In genomic region chr11:96006367-96006851, GRCm38 (mm10) we compare ENCODE assay signal across 7 mouse cellular contexts. TPM values are rescaled to one million over a fixed set of nuclear protein-coding genes. Genes with fewer than 3 reads are reported as not detected.
DNase-seq lines count a peak whose midpoint lies in the region; ATAC-seq and TF ChIP-seq lines count a peak whose summit lies in the region.

No protein-coding gene starts in this region.

- TF ChIP-seq CTCF in lung, postnatal 0 days (IDR thresholded peaks at IDR 0.05): no peak

- intact Hi-C loops in left cerebral cortex, postnatal 10 days (cut with DNase I): loop anchor here (10.0 kb wide), 1 partner anchor 278 kb away; the partner anchor contains the start of genes Hoxb7 and Hoxb8

- TF ChIP-seq EP300 in lung, postnatal 0 days (IDR thresholded peaks at IDR 0.05): no peak

- H3K4me2 ChIP-seq in lung, postnatal 0 days (replicated peaks; ENCODE audit: low read depth, low read length): peak overlapping the region; percentile 89
- H3K4me2 ChIP-seq in forebrain, embryonic 13.5 days: peak overlapping the region; percentile 83
- peak overlapping the region; percentile 77 for H3K4me2 ChIP-seq in hindbrain, embryonic 13.5 days
- peak overlapping the region; percentile 80 for H3K4me2 ChIP-seq in midbrain, embryonic 15.5 days

- peaks cover 21% of the 10 kb centered on the region for H3K27me3 ChIP-seq in lung, postnatal 0 days (replicated peaks; ENCODE audit: insufficient read depth, low read length)
- no peaks in the 10 kb centered on the region for H3K27me3 ChIP-seq in forebrain, embryonic 13.5 days
- no peaks in the 10 kb centered on the region for H3K27me3 ChIP-seq in hindbrain, embryonic 13.5 days
- H3K27me3 ChIP-seq in midbrain, embryonic 15.5 days (replicated peaks): no peaks in the 10 kb centered on the region

- H3K9me3 ChIP-seq in lung, postnatal 0 days (ENCODE audit: low read length): no peaks in the 10 kb centered on the region
- no peaks in the 10 kb centered on the region for H3K9me3 ChIP-seq in forebrain, embryonic 13.5 days (replicated peaks)
- no peaks in the 10 kb centered on the region for H3K9me3 ChIP-seq in hindbrain, embryonic 13.5 days
- H3K9me3 ChIP-seq in midbrain, embryonic 15.5 days: no peaks in the 10 kb centered on the region

- peak overlapping the region; percentile 16; the same call in 1 of the 2 replicates for H3K9ac ChIP-seq in lung, postnatal 0 days (replicated peaks; ENCODE audit: low read depth)
- H3K9ac ChIP-seq in forebrain, embryonic 13.5 days: peak overlapping the region; percentile 94
- H3K9ac ChIP-seq in hindbrain, embryonic 13.5 days: peak overlapping the region; percentile 88
- H3K9ac ChIP-seq in midbrain, embryonic 15.5 days: peak overlapping the region; percentile 68

- H3K27ac ChIP-seq in lung, postnatal 0 days (ENCODE audit: low read length): no peak overlapping the region
- H3K27ac ChIP-seq in forebrain, embryonic 13.5 days: peak overlapping the region; percentile 99
- peak overlapping the region; percentile 95 for H3K27ac ChIP-seq in hindbrain, embryonic 13.5 days
- peak overlapping the region; percentile 88 for H3K27ac ChIP-seq in midbrain, embryonic 15.5 days

- H3K4me1 ChIP-seq in lung, postnatal 0 days (ENCODE audit: insufficient read depth, low read depth, low read length): peaks cover 15% of the 10 kb centered on the region
- peaks cover 26% of the 10 kb centered on the region for H3K4me1 ChIP-seq in forebrain, embryonic 13.5 days
- peaks cover 26% of the 10 kb centered on the region for H3K4me1 ChIP-seq in hindbrain, embryonic 13.5 days (replicated peaks)
- H3K4me1 ChIP-seq in midbrain, embryonic 15.5 days: peaks cover 38% of the 10 kb centered on the region

- DNase-seq in lung, postnatal 0 days (ENCODE audit: low spot score): peak; percentile 26
- no peak for DNase-seq in lung, postnatal 25 days (ENCODE audit: low spot score)
- no peak for DNase-seq in left cerebral cortex, postnatal 10 days (ENCODE audit: extremely low spot score in 1 of 2, low spot score in 2 of 2)
- no peak for DNase-seq in frontal cortex, adult 2 months (ENCODE audit: extremely low spot score in 1 of 2, low spot score in 1 of 2)

- no peak for ATAC-seq in lung, postnatal 0 days
- peak; percentile 36 for ATAC-seq in forebrain, embryonic 13.5 days
- peak; percentile 52; the same call in 1 of the 2 replicates for ATAC-seq in hindbrain, embryonic 13.5 days (ENCODE audit: low FRiP score)
- peak; percentile 43; the same call in 1 of the 2 replicates for ATAC-seq in midbrain, embryonic 15.5 days (replicated peaks)

- under 1% methylated on average over 33 of the region's 33 CpGs for WGBS in lung, postnatal 0 days
- WGBS in forebrain, embryonic 13.5 days: 0% methylated on average over 33 of the region's 33 CpGs
- WGBS in hindbrain, embryonic 13.5 days: under 1% methylated on average over 33 of the region's 33 CpGs
- under 1% methylated on average over 33 of the region's 33 CpGs for WGBS in midbrain, embryonic 15.5 days

- H3K36me3 ChIP-seq in lung, postnatal 0 days (ENCODE audit: insufficient read depth, low read length): no peaks in the 10 kb centered on the region
- no peaks in the 10 kb centered on the region for H3K36me3 ChIP-seq in forebrain, embryonic 13.5 days (ENCODE audit: poor library complexity, severe bottlenecking)
- no peaks in the 10 kb centered on the region for H3K36me3 ChIP-seq in hindbrain, embryonic 13.5 days
- no peaks in the 10 kb centered on the region for H3K36me3 ChIP-seq in midbrain, embryonic 15.5 days (replicated peaks)

- peak overlapping the region; percentile 74 for H3K4me3 ChIP-seq in lung, postnatal 0 days (ENCODE audit: low read depth, low read length)
- H3K4me3 ChIP-seq in forebrain, embryonic 13.5 days: peak overlapping the region; percentile 89
- peak overlapping the region; percentile 78 for H3K4me3 ChIP-seq in hindbrain, embryonic 13.5 days
- H3K4me3 ChIP-seq in midbrain, embryonic 15.5 days: peak overlapping the region; percentile 54

RNA-seq across cellular contexts. Expression of gene Igf2bp1, which starts 0.7 kb away (rescaled TPM):
- 4.3 and 6.1 TPM in 2 replicates for polyA plus RNA-seq in lung, postnatal 0 days (2015; fragmentation: Nextera tagmentation; extraction: Ambion mirVana)
- polyA plus RNA-seq in forebrain, embryonic 13.5 days (2015; fragmentation: Nextera tagmentation; extraction: Ambion mirVana): 53.4 and 58.0 TPM in 2 replicates
- 22.8 and 23.1 TPM in 2 replicates for polyA plus RNA-seq in hindbrain, embryonic 13.5 days (2015; fragmentation: Nextera tagmentation; extraction: Ambion mirVana)
- polyA plus RNA-seq in midbrain, embryonic 15.5 days (2015; fragmentation: Nextera tagmentation; extraction: Ambion mirVana): 14.6 and 15.7 TPM in 2 replicates
- under 1 TPM; 0.10 to 0.75 TPM for total RNA-seq in left cerebral cortex, postnatal 10 days (2021)
- 0.18 and 0.71 TPM in 2 replicates for polyA plus RNA-seq in frontal cortex, adult 2 months (2012; rRNA removed)

RNA-seq across cellular contexts. Expression of gene Gip, which starts 17.9 kb away (rescaled TPM):
- not detected in 2 replicates for polyA plus RNA-seq in lung, postnatal 0 days (2015; fragmentation: Nextera tagmentation; extraction: Ambion mirVana)
- polyA plus RNA-seq in forebrain, embryonic 13.5 days (2015; fragmentation: Nextera tagmentation; extraction: Ambion mirVana): not detected in 2 replicates
- polyA plus RNA-seq in hindbrain, embryonic 13.5 days (2015; fragmentation: Nextera tagmentation; extraction: Ambion mirVana): not detected in 2 replicates
- not detected in 2 replicates for polyA plus RNA-seq in midbrain, embryonic 15.5 days (2015; fragmentation: Nextera tagmentation; extraction: Ambion mirVana)
- total RNA-seq in left cerebral cortex, postnatal 10 days (2021): not detected
- not detected in 2 replicates for polyA plus RNA-seq in frontal cortex, adult 2 months (2012; rRNA removed)

RNA-seq across cellular contexts. Expression of gene Snf8, which starts 28.3 kb away (rescaled TPM):
- polyA plus RNA-seq in lung, postnatal 0 days (2015; fragmentation: Nextera tagmentation; extraction: Ambion mirVana): 72.9 and 77.9 TPM in 2 replicates
- 129 and 132 TPM in 2 replicates for polyA plus RNA-seq in forebrain, embryonic 13.5 days (2015; fragmentation: Nextera tagmentation; extraction: Ambion mirVana)
- 138 and 141 TPM in 2 replicates for polyA plus RNA-seq in hindbrain, embryonic 13.5 days (2015; fragmentation: Nextera tagmentation; extraction: Ambion mirVana)
- polyA plus RNA-seq in midbrain, embryonic 15.5 days (2015; fragmentation: Nextera tagmentation; extraction: Ambion mirVana): 137 TPM in 2 replicates
- 10 to 100 TPM; 87.1 to 96.3 TPM for total RNA-seq in left cerebral cortex, postnatal 10 days (2021)
- polyA plus RNA-seq in frontal cortex, adult 2 months (2012; rRNA removed): 84.2 and 87.0 TPM in 2 replicates

RNA-seq across cellular contexts. Expression of gene Ube2z, which starts 58.8 kb away (rescaled TPM):
- 29.6 and 31.6 TPM in 2 replicates for polyA plus RNA-seq in lung, postnatal 0 days (2015; fragmentation: Nextera tagmentation; extraction: Ambion mirVana)
- 25.8 and 27.7 TPM in 2 replicates for polyA plus RNA-seq in forebrain, embryonic 13.5 days (2015; fragmentation: Nextera tagmentation; extraction: Ambion mirVana)
- polyA plus RNA-seq in hindbrain, embryonic 13.5 days (2015; fragmentation: Nextera tagmentation; extraction: Ambion mirVana): 31.0 and 31.7 TPM in 2 replicates
- 41.4 and 44.0 TPM in 2 replicates for polyA plus RNA-seq in midbrain, embryonic 15.5 days (2015; fragmentation: Nextera tagmentation; extraction: Ambion mirVana)
- 10 to 100 TPM; 63.0 to 64.2 TPM for total RNA-seq in left cerebral cortex, postnatal 10 days (2021)
- 45.3 and 50.3 TPM in 2 replicates for polyA plus RNA-seq in frontal cortex, adult 2 months (2012; rRNA removed)

Comparison
In these comparisons a context has a peak if more than half of its experiments do, and no peak if none do; other contexts are left out.
1. H3K9ac ChIP-seq: peak in every context shown above with its lines; median percentile 94 in forebrain, embryonic 13.5 days; 88 in hindbrain, embryonic 13.5 days; 68 in midbrain, embryonic 15.5 days; 16 in lung, postnatal 0 days.